Mouse (Mus musculus): ENCODE data around the gene Gm42878.

GRCm38 (mm10) chr5:121594714-121595313 is 49.5 kb upstream of the Gm42878 start:
- TF ChIP-seq POLR2A (IDR thresholded peaks at IDR 0.05; ENCODE audit: low read depth, low read length) (no peak), CTCF (IDR thresholded peaks at IDR 0.05; ENCODE audit: borderline replicate concordance, insufficient read depth, low read length) (no peak)

Data from embryonic fibroblast, embryonic 13.5 days (primary cell).